ENCODE assay signal across 7 mouse cellular contexts in the genomic region with DNA sequence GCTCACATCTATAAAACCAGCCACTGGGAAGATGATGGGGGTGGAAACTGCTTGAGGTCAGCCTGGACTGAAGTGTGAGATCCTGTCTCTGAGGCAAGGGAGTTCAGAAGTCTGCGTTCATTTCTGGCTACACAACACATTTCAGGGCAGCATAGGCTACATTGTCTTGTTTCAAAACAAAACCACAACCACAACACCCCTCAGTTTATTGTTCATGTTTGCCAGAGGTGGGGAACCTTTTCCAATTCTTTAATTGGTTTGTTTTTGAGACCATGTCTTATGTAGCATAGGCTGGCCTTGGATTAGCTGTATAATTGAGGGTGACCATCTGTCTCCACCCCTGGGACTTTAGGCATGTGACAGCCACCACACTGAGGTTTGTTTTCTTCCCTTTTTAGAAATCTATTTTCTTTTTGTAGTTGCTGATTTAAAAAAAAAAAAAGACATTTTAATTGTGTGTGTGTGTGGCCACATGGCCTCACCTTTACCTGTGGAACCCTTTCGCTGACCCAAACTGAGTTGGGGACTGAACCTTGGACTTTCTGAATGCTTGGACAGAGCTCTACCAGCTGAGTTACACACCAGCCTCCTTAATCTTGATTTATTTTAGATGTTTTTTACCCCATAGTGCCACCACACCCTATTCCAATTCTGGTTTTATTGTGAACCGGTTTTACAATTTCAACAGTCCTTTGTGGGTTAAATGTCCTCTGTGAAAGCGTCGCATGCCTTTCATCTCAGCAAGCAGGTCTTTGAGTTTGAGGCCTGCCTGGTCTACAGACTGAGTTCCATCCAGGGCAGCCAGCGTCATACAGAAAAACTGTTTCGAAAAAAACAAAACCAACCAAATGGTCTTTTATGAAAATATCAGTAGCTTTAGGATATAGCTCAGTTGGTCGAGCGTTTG. TPM values are rescaled to one million over a fixed set of nuclear protein-coding genes. Genes with fewer than 3 reads are reported as not detected.
A peak's percentile ranks its signal among the peaks of the same experiment; 100 is the strongest.
DNase-seq lines count a peak whose midpoint lies in the region; ATAC-seq lines count a peak whose summit lies in the region.

No protein-coding gene starts in this region.

- H3K27me3 ChIP-seq in lung, embryonic 16.5 days (ENCODE audit: control insufficient read depth, insufficient read depth, low read depth, low read length), result no peaks in the 10 kb centered on the region
- no peaks in the 10 kb centered on the region for H3K27me3 ChIP-seq in forebrain, embryonic 10.5 days (ENCODE audit: poor library complexity, severe bottlenecking)
- H3K27me3 ChIP-seq in limb, embryonic 13.5 days, result no peaks in the 10 kb centered on the region
- H3K27me3 ChIP-seq in stomach, embryonic 14.5 days (ENCODE audit: control insufficient read depth, insufficient read depth, low read length), result no peaks in the 10 kb centered on the region

- H3K27ac ChIP-seq in lung, embryonic 16.5 days (ENCODE audit: low read length), result peak overlapping the region; percentile 87
- peak overlapping the region; percentile 92 for H3K27ac ChIP-seq in forebrain, embryonic 10.5 days
- peak overlapping the region; percentile 82 for H3K27ac ChIP-seq in limb, embryonic 13.5 days
- peak overlapping the region; percentile 90 for H3K27ac ChIP-seq in stomach, embryonic 14.5 days (ENCODE audit: low read length)

- no peak overlapping the region for H3K9ac ChIP-seq in lung, embryonic 16.5 days (ENCODE audit: low read length)
- H3K9ac ChIP-seq in limb, embryonic 13.5 days, result no peak overlapping the region
- no peak overlapping the region for H3K9ac ChIP-seq in stomach, embryonic 14.5 days (replicated peaks; ENCODE audit: low read depth, low read length)

- peak overlapping the region; percentile 67; the same call in 1 of the 2 replicates for H3K4me2 ChIP-seq in lung, embryonic 16.5 days (ENCODE audit: low read depth, low read length)
- H3K4me2 ChIP-seq in limb, embryonic 13.5 days (replicated peaks), result peak overlapping the region; percentile 61
- H3K4me2 ChIP-seq in stomach, embryonic 14.5 days (replicated peaks; ENCODE audit: low read depth, low read length), result peak overlapping the region; percentile 40

- no peaks in the 10 kb centered on the region for H3K36me3 ChIP-seq in lung, embryonic 16.5 days (ENCODE audit: control insufficient read depth, insufficient read depth, low read length)
- H3K36me3 ChIP-seq in forebrain, embryonic 10.5 days (replicated peaks), result no peaks in the 10 kb centered on the region
- no peaks in the 10 kb centered on the region for H3K36me3 ChIP-seq in limb, embryonic 13.5 days
- no peaks in the 10 kb centered on the region for H3K36me3 ChIP-seq in stomach, embryonic 14.5 days (ENCODE audit: control insufficient read depth, insufficient read depth, low read length)

- DNase-seq in lung, postnatal 36 days, result no peak
- DNase-seq in forebrain, embryonic 10.5 days (ENCODE audit: extremely low spot score, low spot score), result no peak
- DNase-seq in right cerebral cortex, adult 2 months (ENCODE audit: low spot score in 2 of 2), result no peak
- DNase-seq in yolk sac, embryonic 10.5 days (ENCODE audit: low spot score), result no peak

- WGBS in lung, embryonic 16.5 days, result 78% methylated on average over 9 of the region's 9 CpGs
- WGBS in forebrain, embryonic 10.5 days, result 88% methylated on average over 9 of the region's 9 CpGs
- WGBS in limb, embryonic 13.5 days, result 80% methylated on average over 9 of the region's 9 CpGs
- WGBS in stomach, embryonic 14.5 days, result 68% methylated on average over 9 of the region's 9 CpGs

- no peak for ATAC-seq in lung, embryonic 16.5 days (ENCODE audit: low read depth)
- ATAC-seq in limb, embryonic 13.5 days (ENCODE audit: low FRiP score, low read depth), result no peak
- no peak for ATAC-seq in stomach, embryonic 14.5 days (ENCODE audit: insufficient number of reproducible peaks, insufficient read depth, low FRiP score, low read depth)

- no peak overlapping the region for H3K4me3 ChIP-seq in lung, embryonic 16.5 days (ENCODE audit: low read length)
- H3K4me3 ChIP-seq in forebrain, embryonic 10.5 days, result peak overlapping the region; percentile 44
- H3K4me3 ChIP-seq in limb, embryonic 13.5 days, result no peak overlapping the region
- no peak overlapping the region for H3K4me3 ChIP-seq in stomach, embryonic 14.5 days (ENCODE audit: low read depth, low read length)

- peaks cover 3% of the 10 kb centered on the region for H3K4me1 ChIP-seq in lung, embryonic 16.5 days (replicated peaks; ENCODE audit: control insufficient read depth, insufficient read depth, low read length)
- peaks cover 25% of the 10 kb centered on the region for H3K4me1 ChIP-seq in forebrain, embryonic 10.5 days
- H3K4me1 ChIP-seq in limb, embryonic 13.5 days, result peaks cover 15% of the 10 kb centered on the region
- H3K4me1 ChIP-seq in stomach, embryonic 14.5 days (ENCODE audit: control insufficient read depth, insufficient read depth, low read length), result peaks cover 10% of the 10 kb centered on the region; the same call in 1 of the 2 replicates

- H3K9me3 ChIP-seq in lung, embryonic 16.5 days (ENCODE audit: control insufficient read depth, low read length), result no peaks in the 10 kb centered on the region
- H3K9me3 ChIP-seq in forebrain, embryonic 10.5 days, result no peaks in the 10 kb centered on the region
- H3K9me3 ChIP-seq in limb, embryonic 13.5 days, result no peaks in the 10 kb centered on the region
- no peaks in the 10 kb centered on the region for H3K9me3 ChIP-seq in stomach, embryonic 14.5 days (ENCODE audit: control insufficient read depth, low read depth, low read length)

RNA-seq across cellular contexts. Expression of gene Ssc4d, which starts 17.8 kb away (rescaled TPM):
- polyA plus RNA-seq in lung, embryonic 16.5 days (2015; fragmentation: Nextera tagmentation; extraction: Ambion mirVana), result 3.0 and 3.2 TPM in 2 replicates
- 1.7 and 1.9 TPM in 2 replicates for polyA plus RNA-seq in forebrain, embryonic 10.5 days (2016; fragmentation: Nextera tagmentation; extraction: Ambion mirVana)
- polyA plus RNA-seq in limb, embryonic 13.5 days (2015; fragmentation: Nextera tagmentation; extraction: Ambion mirVana), result 4.4 and 4.5 TPM in 2 replicates
- 1.9 and 2.2 TPM in 2 replicates for polyA plus RNA-seq in stomach, embryonic 14.5 days (2014; fragmentation: Nextera tagmentation; extraction: Ambion mirVana)

RNA-seq across cellular contexts. Expression of gene Ywhag, which starts 22.1 kb away (rescaled TPM):
- polyA plus RNA-seq in lung, embryonic 16.5 days (2015; fragmentation: Nextera tagmentation; extraction: Ambion mirVana), result 150 and 155 TPM in 2 replicates
- polyA plus RNA-seq in forebrain, embryonic 10.5 days (2016; fragmentation: Nextera tagmentation; extraction: Ambion mirVana), result 264 and 283 TPM in 2 replicates
- polyA plus RNA-seq in limb, embryonic 13.5 days (2015; fragmentation: Nextera tagmentation; extraction: Ambion mirVana), result 155 and 168 TPM in 2 replicates
- polyA plus RNA-seq in stomach, embryonic 14.5 days (2014; fragmentation: Nextera tagmentation; extraction: Ambion mirVana), result 99.4 and 101 TPM in 2 replicates

RNA-seq across cellular contexts. Expression of gene Zp3, which starts 23.3 kb away (rescaled TPM):
- polyA plus RNA-seq in lung, embryonic 16.5 days (2015; fragmentation: Nextera tagmentation; extraction: Ambion mirVana), result 0.16 and 0.19 TPM in 2 replicates
- 0.12 TPM in 1 of 2 replicates, not detected in the other for polyA plus RNA-seq in forebrain, embryonic 10.5 days (2016; fragmentation: Nextera tagmentation; extraction: Ambion mirVana)
- 0.22 and 0.47 TPM in 2 replicates for polyA plus RNA-seq in limb, embryonic 13.5 days (2015; fragmentation: Nextera tagmentation; extraction: Ambion mirVana)
- polyA plus RNA-seq in stomach, embryonic 14.5 days (2014; fragmentation: Nextera tagmentation; extraction: Ambion mirVana), result not detected in 2 replicates

RNA-seq across cellular contexts. Expression of gene Dtx2, which starts 38.0 kb away (rescaled TPM):
- polyA plus RNA-seq in lung, embryonic 16.5 days (2015; fragmentation: Nextera tagmentation; extraction: Ambion mirVana), result 26.6 and 27.6 TPM in 2 replicates
- 33.9 and 41.1 TPM in 2 replicates for polyA plus RNA-seq in forebrain, embryonic 10.5 days (2016; fragmentation: Nextera tagmentation; extraction: Ambion mirVana)
- 35.2 and 37.9 TPM in 2 replicates for polyA plus RNA-seq in limb, embryonic 13.5 days (2015; fragmentation: Nextera tagmentation; extraction: Ambion mirVana)
- 20.7 and 24.4 TPM in 2 replicates for polyA plus RNA-seq in stomach, embryonic 14.5 days (2014; fragmentation: Nextera tagmentation; extraction: Ambion mirVana)
